Mouse (Mus musculus) testis, adult 2 months (tissue): ENCODE results near the gene Omp. TPM values are rescaled to one million over a fixed set of nuclear protein-coding genes. Genes with fewer than 3 reads are reported as not detected.

Experiments
- H3K27ac ChIP-seq: fragments of 200-500 bp; 2 replicates; pipeline ENCODE4 v1.5.1; 2012; ENCODE audit warnings: low read depth, low read length; ENCODE audit not compliant: control insufficient read depth, insufficient read depth
- H3K27me3 ChIP-seq: fragments of 200-500 bp; 2 replicates; pipeline ENCODE4 v1.6.1; 2012; ENCODE audit warnings: mild to moderate bottlenecking, low read length, moderate library complexity; ENCODE audit not compliant: control insufficient read depth, insufficient read depth
- H3K36me3 ChIP-seq: fragments of 200-500 bp; 2 replicates; pipeline ENCODE4 v1.6.1; 2012; ENCODE audit warnings: mild to moderate bottlenecking, low read length; ENCODE audit not compliant: control insufficient read depth, insufficient read depth
- H3K4me1 ChIP-seq: fragments of 200-500 bp; 2 replicates; pipeline ENCODE4 v1.6.1; 2012; ENCODE audit warnings: low read length; ENCODE audit not compliant: control insufficient read depth, insufficient read depth
- H3K4me3 ChIP-seq: fragments of 200-500 bp; 2 replicates; pipeline ENCODE4 v1.5.1; 2012; ENCODE audit warnings: low read depth, mild to moderate bottlenecking, low read length, moderate library complexity, mixed read lengths; ENCODE audit not compliant: control insufficient read depth
- CTCF ChIP-seq: fragments of 200-500 bp; IDR thresholded peaks from 2 replicates; pipeline ENCODE4 v1.5.1; 2012; ENCODE audit warnings: low read depth, mild to moderate bottlenecking, inconsistent platforms, low read length, moderate library complexity; ENCODE audit not compliant: control insufficient read depth, insufficient read depth, insufficient replicate concordance
- POLR2A ChIP-seq: fragments of 200-500 bp; IDR thresholded peaks from 2 replicates; pipeline ENCODE4 v1.6.1; 2012; ENCODE audit warnings: low read depth, mild to moderate bottlenecking, inconsistent platforms, low read length, moderate library complexity; ENCODE audit not compliant: control insufficient read depth
- polyA plus RNA-seq: library from polyadenylated mRNA; depleted of rRNA; stranded (reverse); fragments of >200 nt; gene quantifications from 2 replicates; pipeline ENCODE4 v1.2.3, GENCODE M21; 2012; rRNA removed

Gene Omp
- polyA plus RNA-seq, 1 experiment: 0.11 TPM

DNA sequence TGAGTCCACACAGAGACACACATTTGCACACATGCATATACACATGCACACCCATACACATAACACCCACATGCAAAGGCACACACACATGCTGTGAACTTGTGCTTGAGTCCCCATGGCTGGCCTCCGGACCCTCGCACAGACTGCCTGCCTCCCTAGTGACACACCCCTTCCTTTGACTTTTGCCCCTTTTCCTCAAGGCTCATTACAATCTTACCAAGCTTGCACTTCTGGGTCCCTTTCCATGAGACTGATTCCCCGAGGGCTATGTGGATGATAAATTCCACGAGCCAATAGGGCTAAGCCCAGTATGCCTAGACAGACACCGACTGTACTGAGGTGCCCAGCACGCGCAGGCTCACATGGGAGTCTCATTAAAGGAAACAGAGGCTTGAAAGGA is 39.0 kb downstream of the Omp start:
- Histone ChIP-seq H3K4me1 (peaks cover 16% of the 10 kb centered on the region), H3K36me3 (no peaks in the 10 kb centered on the region), H3K27ac (no peak overlapping the region), H3K27me3 (no peaks in the 10 kb centered on the region), H3K4me3 (no peak overlapping the region)
- TF ChIP-seq CTCF (no peak), POLR2A (no peak)

DNA sequence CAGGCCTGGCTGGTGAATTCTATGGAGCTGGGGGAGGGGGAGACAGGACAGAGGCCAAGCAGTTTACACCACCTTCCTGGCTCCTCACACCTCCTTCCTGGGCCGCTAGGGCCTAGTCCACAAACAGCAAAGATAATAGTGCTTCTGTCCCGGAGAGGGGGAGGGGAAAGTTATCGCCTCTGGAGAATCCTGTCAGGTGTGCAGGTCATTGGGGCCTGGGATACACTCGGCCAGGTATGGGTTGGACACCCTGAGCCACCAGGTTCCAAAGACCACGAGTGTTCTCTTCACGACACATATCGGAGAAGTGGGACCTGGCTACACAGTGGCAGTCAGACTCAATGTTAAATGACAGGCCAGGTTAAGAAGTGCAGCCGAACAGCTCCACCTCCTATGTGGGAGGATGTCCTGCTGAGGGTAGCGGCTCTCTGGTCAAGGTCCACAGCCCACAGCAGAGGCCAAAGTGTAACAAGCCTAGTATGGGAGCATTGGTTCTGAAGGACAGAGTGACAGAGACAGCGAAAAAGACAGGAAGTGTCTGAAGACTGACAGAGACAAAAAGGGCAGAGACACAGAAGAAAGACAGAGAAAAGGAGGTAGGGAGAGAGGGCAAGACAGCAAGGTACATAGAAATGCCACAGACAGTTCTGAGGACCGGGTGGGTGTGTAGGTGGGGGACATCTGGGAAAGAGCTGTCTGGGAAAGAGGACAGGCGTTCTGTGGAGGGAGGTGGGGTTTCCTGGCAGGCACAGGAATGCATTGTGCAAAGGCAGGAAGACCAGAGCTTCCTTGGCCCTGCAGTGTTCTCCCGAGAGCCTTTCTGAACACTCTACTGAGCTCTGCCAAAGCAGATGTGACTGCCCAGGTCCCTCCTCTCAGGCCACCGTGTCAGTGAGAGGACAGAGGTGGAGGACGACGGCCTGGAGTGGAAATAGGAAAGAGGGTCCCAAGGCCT is 40.5 kb downstream of the Omp start:
- H3K36me3 ChIP-seq: no peaks in the 10 kb centered on the region
- peak overlapping the region; percentile 22; the same call in 1 of the 2 replicates for H3K27ac ChIP-seq
- no peaks in the 10 kb centered on the region for H3K27me3 ChIP-seq
- TF ChIP-seq CTCF (no peak), POLR2A (no peak)
- peaks cover 15% of the 10 kb centered on the region for H3K4me1 ChIP-seq
- no peak overlapping the region for H3K4me3 ChIP-seq

DNA sequence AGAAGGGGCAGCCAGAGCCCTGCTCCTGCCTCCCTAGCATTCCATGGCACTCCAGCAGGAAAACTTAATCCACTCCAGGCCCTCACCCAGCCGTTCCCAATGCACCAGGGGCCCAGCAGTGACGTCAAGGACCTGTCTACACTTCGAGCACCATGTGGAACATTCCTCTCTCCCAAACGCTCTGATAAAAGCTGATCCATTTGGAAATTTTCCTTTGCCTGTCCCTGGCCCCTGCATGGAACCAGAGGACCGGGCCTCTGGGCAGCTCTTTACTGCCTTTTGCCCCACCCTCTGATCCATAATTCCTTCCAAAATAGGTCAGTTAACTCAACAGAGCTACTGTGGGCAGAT is 41.4 kb downstream of the Omp start:
- Histone ChIP-seq H3K4me3 (no peak overlapping the region), H3K36me3 (no peaks in the 10 kb centered on the region), H3K27me3 (no peaks in the 10 kb centered on the region), H3K27ac (no peak overlapping the region), H3K4me1 (peaks cover 15% of the 10 kb centered on the region)
- TF ChIP-seq CTCF (no peak), POLR2A (no peak)

GRCm38 (mm10) chr7:98103002-98103941 is 42.0 kb downstream of the Omp start:
- Histone ChIP-seq H3K4me3 (peak overlapping the region; percentile 69), H3K36me3 (no peaks in the 10 kb centered on the region), H3K27me3 (no peaks in the 10 kb centered on the region), H3K27ac (peak overlapping the region; percentile 49), H3K4me1 (peaks cover 15% of the 10 kb centered on the region)
- TF ChIP-seq POLR2A: no peak
- TF ChIP-seq CTCF: peak; percentile 65; the same call in 1 of the 2 replicates

- Histone ChIP-seq H3K4me3 (no peak overlapping the region), H3K27ac (no peak overlapping the region; the same call in 1 of the 2 replicates), H3K4me1 (peaks cover 15% of the 10 kb centered on the region), H3K36me3 (no peaks in the 10 kb centered on the region), H3K27me3 (no peaks in the 10 kb centered on the region)
- TF ChIP-seq CTCF: no peak
- no peak for TF ChIP-seq POLR2A
These were observed 42.8 kb downstream of the Omp start for GRCm38 (mm10) chr7:98102488-98102887.

- H3K4me1 ChIP-seq: peaks cover 3% of the 10 kb centered on the region; the same call in 1 of the 2 replicates
- H3K36me3 ChIP-seq: no peaks in the 10 kb centered on the region
- peak overlapping the region; percentile 3; the same call in 1 of the 2 replicates for H3K27ac ChIP-seq
- no peaks in the 10 kb centered on the region for H3K27me3 ChIP-seq
- TF ChIP-seq POLR2A (no peak), CTCF (no peak)
- no peak overlapping the region for H3K4me3 ChIP-seq
These were observed 47.7 kb downstream of the Omp start for GRCm38 (mm10) chr7:98097557-98097956.

DNA sequence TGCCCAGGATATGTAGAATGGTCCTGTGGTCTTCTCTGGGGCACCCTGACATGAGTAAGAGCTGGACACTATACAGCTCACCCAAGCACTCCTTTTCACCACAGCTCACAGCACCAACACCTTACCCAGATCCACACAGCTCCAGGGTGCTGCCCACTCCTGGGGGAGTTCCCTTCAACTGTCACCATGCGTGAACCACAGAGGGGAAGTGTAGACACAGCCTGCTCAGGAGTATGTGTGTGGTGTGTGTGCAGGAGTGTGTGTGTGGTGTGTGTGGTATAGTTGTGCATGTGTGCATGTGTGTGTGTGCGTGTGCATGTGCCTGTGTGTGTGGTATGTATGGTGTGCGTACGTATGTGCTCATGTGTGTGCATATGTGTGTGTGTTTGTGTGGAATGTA is 49.5 kb downstream of the Omp start:
- TF ChIP-seq POLR2A (no peak), CTCF (no peak)
- H3K4me1 ChIP-seq: no peaks in the 10 kb centered on the region
- H3K27ac ChIP-seq: no peak overlapping the region
- no peak overlapping the region for H3K4me3 ChIP-seq
- no peaks in the 10 kb centered on the region for H3K27me3 ChIP-seq
- no peaks in the 10 kb centered on the region for H3K36me3 ChIP-seq

Other genes with a start within 250 kb of the Omp start
- gene Gdpd4, start 225.5 kb downstream of the Omp start, polyA plus RNA-seq: 13.7 and 15.4 TPM in 2 replicates
- 98.0 and 110 TPM in 2 replicates for gene Myo7a, start 26.0 kb downstream of the Omp start, polyA plus RNA-seq
- gene Capn5, start 32.8 kb upstream of the Omp start, polyA plus RNA-seq: 0.85 and 2.2 TPM in 2 replicates
- 0.05 and 0.06 TPM in 2 replicates for gene B3gnt6, start 54.0 kb upstream of the Omp start, polyA plus RNA-seq
- 6.2 and 11.3 TPM in 2 replicates for gene Acer3, start 175.7 kb upstream of the Omp start, polyA plus RNA-seq
- 5.1 and 5.6 TPM in 2 replicates for gene Tsku, start 215.8 kb upstream of the Omp start, polyA plus RNA-seq